Mouse (Mus musculus) bone marrow macrophage, adult 2 months (primary cell): Measurements from ENCODE around the gene Prkce.

Source experiments
- CTCF ChIP-seq: IDR thresholded peaks from 2 replicates; pipeline ENCODE4 v1.5.1; 2012; ENCODE audit warnings: low read depth, mild to moderate bottlenecking, low read length, moderate library complexity
- POLR2A ChIP-seq: IDR thresholded peaks from 2 replicates; pipeline ENCODE4 v1.6.1; 2012; ENCODE audit warnings: mild to moderate bottlenecking, low read depth, low read length, borderline replicate concordance

DNA sequence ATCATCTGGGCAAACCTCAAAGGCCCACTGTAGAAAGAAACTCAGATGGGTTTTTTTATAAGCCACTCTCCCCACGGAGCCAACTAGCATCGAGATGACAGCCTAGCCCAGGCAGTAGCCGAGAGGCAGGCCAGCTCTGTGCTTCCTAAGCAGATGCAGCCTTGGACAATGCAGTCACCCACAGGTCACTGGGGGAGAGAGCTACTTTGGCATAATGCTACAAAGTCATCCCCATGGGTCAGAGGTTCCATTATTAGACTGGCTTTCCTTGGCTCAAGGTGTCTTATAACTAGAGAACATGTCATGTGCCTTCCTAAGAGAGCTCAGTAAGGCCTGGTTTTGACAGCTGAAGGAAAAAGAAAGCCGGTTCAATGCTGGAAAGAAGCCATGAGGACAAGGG, 465.5 kb downstream of the Prkce start:
- no peak for TF ChIP-seq CTCF
- TF ChIP-seq POLR2A, result no peak
